Comparison of ENCODE assay signal across 19 mouse cellular contexts in genomic region chr3:144225456-144226240, GRCm38 (mm10). TPM values are rescaled to one million over a fixed set of nuclear protein-coding genes. Genes with fewer than 3 reads are reported as not detected.
DNase-seq lines count a peak whose midpoint lies in the region; ATAC-seq and TF ChIP-seq lines count a peak whose summit lies in the region.
"Had no signal": no experiment of that assay in that cellular context is flagged by ENCODE, and none has a peak within 500 bp of the region (broad histone marks: within the 10 kb centered on the region; RNA-seq: fewer than 3 reads in every experiment).

No protein-coding gene starts in this region.

- H3K9me3 ChIP-seq in kidney, embryonic 14.5 days (ENCODE audit: control insufficient read depth, low read length), result no peaks in the 10 kb centered on the region
- H3K9me3 ChIP-seq: embryonic facial prominence, embryonic 12.5 days; forebrain, embryonic 15.5 days; hindbrain, embryonic 15.5 days; limb, embryonic 13.5 days; midbrain, embryonic 15.5 days had no signal

- no peak overlapping the region for H3K4me2 ChIP-seq in kidney, embryonic 14.5 days (replicated peaks; ENCODE audit: low read depth, low read length)
- H3K4me2 ChIP-seq: embryonic facial prominence, embryonic 12.5 days; forebrain, embryonic 15.5 days; hindbrain, embryonic 15.5 days; limb, embryonic 13.5 days; midbrain, embryonic 15.5 days had no signal

- intact Hi-C loops in heart, postnatal 36 days (cut with DNase I), result no loop called here

- no peak for TF ChIP-seq CTCF in kidney, adult 2 months (conservative IDR thresholded peaks at IDR 0.05; ENCODE audit: insufficient read depth, insufficient read length, low read depth, low read length)
- TF ChIP-seq CTCF in lung, adult 2 months (IDR thresholded peaks at IDR 0.05; ENCODE audit: insufficient read depth, low read length), result no peak

- no peak for TF ChIP-seq POLR2A in kidney, adult 2 months (IDR thresholded peaks at IDR 0.05; ENCODE audit: low read depth, low read length)
- no peak for TF ChIP-seq POLR2A in lung, adult 2 months (IDR thresholded peaks at IDR 0.05; ENCODE audit: borderline replicate concordance, extremely low read depth, low read depth, low read length)

- H3K9ac ChIP-seq in kidney, embryonic 14.5 days (ENCODE audit: low read depth, low read length), result no peak overlapping the region
- H3K9ac ChIP-seq: embryonic facial prominence, embryonic 12.5 days; forebrain, embryonic 15.5 days; hindbrain, embryonic 15.5 days; limb, embryonic 13.5 days; midbrain, embryonic 15.5 days had no signal

- H3K4me3 ChIP-seq in kidney, adult 2 months (ENCODE audit: insufficient read depth, low read depth, low read length), result no peak overlapping the region
- H3K4me3 ChIP-seq in kidney, embryonic 14.5 days (ENCODE audit: low read length), result no peak overlapping the region
- no peak overlapping the region for H3K4me3 ChIP-seq in lung, adult 2 months (replicated peaks; ENCODE audit: extremely low read depth, low read depth, low read length)
- H3K4me3 ChIP-seq: embryonic facial prominence, embryonic 12.5 days; forebrain, embryonic 15.5 days; hindbrain, embryonic 15.5 days; left cerebral cortex, adult 2 months; limb, embryonic 13.5 days; midbrain, embryonic 15.5 days had no signal

- H3K27me3 ChIP-seq in kidney, adult 2 months (replicated peaks; ENCODE audit: control insufficient read depth, insufficient read depth, low read length), result no peaks in the 10 kb centered on the region
- H3K27me3 ChIP-seq in kidney, embryonic 14.5 days (ENCODE audit: control insufficient read depth, insufficient read depth, low read length), result peaks cover 3% of the 10 kb centered on the region; the same call in 1 of the 2 replicates
- H3K27me3 ChIP-seq: embryonic facial prominence, embryonic 12.5 days; hindbrain, embryonic 15.5 days; midbrain, embryonic 15.5 days had no signal

- ATAC-seq in kidney, embryonic 14.5 days (ENCODE audit: low FRiP score, low TSS enrichment), result no peak
- ATAC-seq: CD4-positive, CD25-positive, alpha-beta regulatory T cell, adult 4 months; forebrain, embryonic 15.5 days; midbrain, embryonic 15.5 days had no signal

- H3K27ac ChIP-seq in kidney, adult 2 months (ENCODE audit: insufficient read depth, low read depth, low read length), result no peak overlapping the region
- H3K27ac ChIP-seq in kidney, embryonic 14.5 days (ENCODE audit: low read depth, low read length), result no peak overlapping the region
- H3K27ac ChIP-seq: embryonic facial prominence, embryonic 12.5 days; forebrain, embryonic 15.5 days; hindbrain, embryonic 15.5 days; left cerebral cortex, adult 2 months; limb, embryonic 13.5 days; midbrain, embryonic 15.5 days had no signal

- H3K4me1 ChIP-seq in kidney, adult 2 months (ENCODE audit: control insufficient read depth, insufficient read depth, low read length), result no peaks in the 10 kb centered on the region
- H3K4me1 ChIP-seq in kidney, embryonic 14.5 days (ENCODE audit: control insufficient read depth, insufficient read depth, low read length), result 0 out of 2 replicates have a peak, but pooled peaks cover 4% of the 10 kb centered on the region
- no peaks in the 10 kb centered on the region for H3K4me1 ChIP-seq in lung, adult 2 months (ENCODE audit: control insufficient read depth, insufficient read depth, low read length)
- H3K4me1 ChIP-seq: hindbrain, embryonic 15.5 days; midbrain, embryonic 15.5 days had no signal

- peak; percentile 10 for DNase-seq in adrenal gland, postnatal 10 days
- DNase-seq in adrenal gland, postnatal 36 days, result no peak
- peak; percentile 32 for DNase-seq in kidney, adult 2 months
- peak; percentile 14 for DNase-seq in lung, postnatal 36 days
- no peak for DNase-seq in lung, adult 2 months
- DNase-seq in heart, postnatal 36 days, result no peak
- no peak for DNase-seq in urinary bladder, adult 18-20 months (ENCODE audit: low spot score in 2 of 2)
- DNase-seq: adrenal gland, adult 8-10 months; cerebellum, adult 18-20 months; right cerebral cortex, adult 18-20 months; thymus, adult 2 months had no signal

- H3K36me3 ChIP-seq in kidney, adult 2 months (ENCODE audit: control insufficient read depth, insufficient read depth, low read length), result no peaks in the 10 kb centered on the region
- no peaks in the 10 kb centered on the region for H3K36me3 ChIP-seq in kidney, embryonic 14.5 days (ENCODE audit: control insufficient read depth, insufficient read depth, low read length)
- H3K36me3 ChIP-seq: embryonic facial prominence, embryonic 12.5 days; forebrain, embryonic 15.5 days; hindbrain, embryonic 15.5 days; limb, embryonic 13.5 days; midbrain, embryonic 15.5 days had no signal

- WGBS in kidney, adult 2 months, result 59% methylated on average over 9 of the region's 9 CpGs
- 72% methylated on average over 9 of the region's 9 CpGs for WGBS in kidney, embryonic 14.5 days
- WGBS in lung, adult 2 months, result 41% methylated on average over 9 of the region's 9 CpGs

RNA-seq across cellular contexts. Expression of gene Lmo4, which starts 20.6 kb away (rescaled TPM):
- total RNA-seq in adrenal gland, postnatal 10 days (2021), result 10 to 100 TPM; 63.1 to 65.6 TPM
- 10 to 100 TPM; 53.7 to 95.9 TPM for total RNA-seq in adrenal gland, postnatal 36 days (2021)
- 88.7 and 108 TPM in 2 replicates for polyA plus RNA-seq in kidney, adult 2 months (2012; rRNA removed)
- 49.0 and 64.6 TPM in 2 replicates for polyA plus RNA-seq in kidney, embryonic 14.5 days (2014; fragmentation: Nextera tagmentation; extraction: Ambion mirVana)
- 68.5 and 71.7 TPM in 2 replicates for polyA plus RNA-seq in lung, adult 2 months (2012; rRNA removed)
- 10 to 100 TPM; 31.4 to 34.5 TPM for total RNA-seq in heart, postnatal 36 days (2021)

Comparison
In these comparisons a context has a peak if more than half of its experiments do, and no peak if none do; other contexts are left out.
1. DNase-seq: peak in adrenal gland, postnatal 10 days (single experiment), kidney, adult 2 months (single experiment) and lung, postnatal 36 days (single experiment); none in adrenal gland, postnatal 36 days (0 of 2), lung, adult 2 months (single experiment), heart, postnatal 36 days (0 of 2) and urinary bladder, adult 18-20 months (0 of 2).